Mouse (Mus musculus) ES-E14 (cell line): ENCODE measurements around the gene Sowahb. TPM values are rescaled to one million over a fixed set of nuclear protein-coding genes. Genes with fewer than 3 reads are reported as not detected.

Source experiments
- DNase-seq: peaks from one replicate; pipeline ENCODE4 v3.0.0-alpha.2; 2013; ENCODE audit warnings: low read depth, low spot score
- H3K27ac ChIP-seq: 2 replicates; pipeline ENCODE4 v1.5.1; 2012; ENCODE audit warnings: low read depth, mild to moderate bottlenecking, low read length, moderate library complexity, mixed read lengths; ENCODE audit not compliant: poor library complexity, insufficient read depth, severe bottlenecking
- H3K36me3 ChIP-seq: 2 replicates; pipeline ENCODE4 v1.6.1; 2012; ENCODE audit warnings: mild to moderate bottlenecking, low read length, moderate library complexity, mixed read lengths; ENCODE audit not compliant: control insufficient read depth, poor library complexity, insufficient read depth, severe bottlenecking
- H3K4me1 ChIP-seq, 2 experiments: fragments of 150-350 bp in 1 of 2; sonication (generic) in 1 of 2; 2 replicates each; pipeline ENCODE4 v1.6.1; 2012; ENCODE audit warnings: low read length in 2 of 2, mild to moderate bottlenecking in 1 of 2, mixed read lengths in 1 of 2; ENCODE audit not compliant: control insufficient read depth in 2 of 2, insufficient read depth in 2 of 2, poor library complexity in 1 of 2
- H3K4me3 ChIP-seq, 2 experiments: fragments of 150-350 bp in 1 of 2; sonication (generic) in 1 of 2; 2 replicates each; pipeline ENCODE4 v1.5.1; 2012; ENCODE audit warnings: low read length in 2 of 2, low read depth in 1 of 2, mild to moderate bottlenecking in 1 of 2, mixed read lengths in 1 of 2; ENCODE audit not compliant: insufficient read depth in 1 of 2, poor library complexity in 1 of 2, severe bottlenecking in 1 of 2
- H3K9ac ChIP-seq: 2 replicates; pipeline ENCODE4 v1.6.1; 2012; ENCODE audit warnings: low read depth, mild to moderate bottlenecking, low read length, mixed read lengths; ENCODE audit not compliant: poor library complexity, insufficient read depth, severe bottlenecking
- H3K9me3 ChIP-seq: fragments of 150-350 bp; sonication (generic); 2 replicates; pipeline ENCODE4 v1.6.1; 2012; ENCODE audit warnings: low read depth, mild to moderate bottlenecking, low read length; ENCODE audit not compliant: control insufficient read depth, insufficient read depth
- CHD2 ChIP-seq: IDR thresholded peaks from 2 replicates; pipeline ENCODE4 v1.6.1; 2014; ENCODE audit warnings: mild to moderate bottlenecking, low read depth, low read length, inconsistent platforms
- HCFC1 ChIP-seq: IDR thresholded peaks from 2 replicates; pipeline ENCODE4 v1.6.1; 2012; ENCODE audit warnings: low read length, inconsistent platforms, borderline replicate concordance; ENCODE audit not compliant: insufficient read depth
- MAFK ChIP-seq: IDR thresholded peaks from 2 replicates; pipeline ENCODE4 v1.6.1; 2014; ENCODE audit warnings: mild to moderate bottlenecking, low read depth, low read length, inconsistent platforms; ENCODE audit not compliant: insufficient read depth
- ZC3H11A ChIP-seq: IDR thresholded peaks from 2 replicates; pipeline ENCODE4 v1.6.1; 2012; ENCODE audit warnings: low read depth, mild to moderate bottlenecking, inconsistent platforms, low read length, borderline replicate concordance
- ZNF384 ChIP-seq: IDR thresholded peaks from 2 replicates; pipeline ENCODE4 v1.6.1; 2012; ENCODE audit warnings: low read depth, low read length, inconsistent platforms
- in situ Hi-C, 2 experiments: fragments of 600-800 bp; cut with MboI; formaldehyde crosslinking; loops; one replicate each; pipeline ENCODE4 v1.15.1; 2025; ENCODE audit warnings: low sequenced_read_pairs in 2 of 2, inconsistent platforms in 1 of 2; ENCODE audit not compliant: unreplicated experiment in 2 of 2
- total RNA-seq: library from RNA; depleted of rRNA; stranded (reverse); fragments of 300-350 nt; gene quantifications from 2 replicates; pipeline ENCODE4 v1.2.3, GENCODE M21; 2012; rRNA removed

Sowahb gene
- total RNA-seq, 1 experiment: 1.9 TPM

GRCm38 (mm10) chr5:92994861-92995260, 50.0 kb downstream of the Sowahb start:
- no peak for TF ChIP-seq ZNF384
- no peak for TF ChIP-seq MAFK
- no peak for TF ChIP-seq ZC3H11A
- no peak for TF ChIP-seq CHD2
- TF ChIP-seq HCFC1: no peak
- Histone ChIP-seq H3K36me3 (no peaks in the 10 kb centered on the region), H3K9me3 (no peaks in the 10 kb centered on the region), H3K9ac (no peak overlapping the region), H3K4me1 (no peaks in the 10 kb centered on the region), H3K4me3 (no peak overlapping the region), H3K27ac (no peak overlapping the region)
- DNase-seq: no peak
- in situ Hi-C loops: no loop called here

DNA sequence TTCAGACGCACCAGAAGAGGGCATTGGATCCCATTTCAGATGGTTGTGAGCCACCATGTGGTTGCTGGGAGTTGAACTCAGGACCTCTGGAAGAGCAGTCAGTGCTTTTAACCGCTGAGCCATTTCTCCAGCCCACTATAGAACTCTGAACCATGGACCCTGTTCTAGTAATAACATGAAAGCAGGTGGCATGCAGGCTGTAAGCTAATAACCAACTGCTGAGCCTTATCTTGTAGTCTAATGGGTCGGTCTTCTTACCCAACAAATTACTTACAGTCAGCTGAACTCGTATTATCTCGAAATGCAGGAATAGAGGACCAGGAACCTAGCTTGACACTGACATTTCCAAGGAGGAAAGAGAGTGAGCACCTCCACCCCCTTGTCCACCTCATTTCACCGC, 50.5 kb downstream of the Sowahb start:
- DNase-seq: no peak
- Histone ChIP-seq H3K27ac (no peak overlapping the region), H3K36me3 (no peaks in the 10 kb centered on the region), H3K4me3 (no peak overlapping the region), H3K9me3 (no peaks in the 10 kb centered on the region), H3K9ac (no peak overlapping the region), H3K4me1 (peaks cover 0 to 4% of the 10 kb centered on the region in 2 experiments; a peak in 2 of 4 replicates)
- in situ Hi-C loops: no loop called here
- TF ChIP-seq CHD2: no peak
- TF ChIP-seq MAFK: no peak
- TF ChIP-seq ZC3H11A: no peak
- no peak for TF ChIP-seq HCFC1
- TF ChIP-seq ZNF384: no peak

DNA sequence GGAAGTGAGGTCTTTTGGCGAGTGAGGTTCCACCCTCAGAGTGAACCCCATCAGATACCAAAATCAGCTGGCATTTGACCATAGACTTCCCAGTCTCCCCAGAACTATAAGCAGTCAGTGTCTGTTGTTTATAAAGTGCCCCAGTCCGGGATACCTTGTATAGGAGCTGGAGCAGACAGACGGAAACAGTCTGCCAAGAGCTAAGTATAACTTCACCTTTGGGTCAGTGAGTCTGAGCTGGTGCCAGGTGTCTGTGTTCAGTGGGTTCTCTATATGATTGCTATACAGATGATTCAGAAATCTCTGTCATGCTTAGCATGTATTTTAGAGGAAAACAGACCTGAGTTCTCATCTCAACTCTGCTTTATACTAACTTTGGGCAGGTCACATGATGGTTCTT, 52.7 kb downstream of the Sowahb start:
- no peak for DNase-seq
- Histone ChIP-seq H3K4me3 (no peak overlapping the region), H3K9me3 (no peaks in the 10 kb centered on the region), H3K27ac (no peak overlapping the region), H3K36me3 (no peaks in the 10 kb centered on the region), H3K4me1 (peaks cover 0 to 15% of the 10 kb centered on the region in 2 experiments; a peak in 3 of 4 replicates), H3K9ac (no peak overlapping the region)
- in situ Hi-C loops: no loop called here
- no peak for TF ChIP-seq ZNF384
- no peak for TF ChIP-seq ZC3H11A
- no peak for TF ChIP-seq CHD2
- TF ChIP-seq MAFK: no peak
- no peak for TF ChIP-seq HCFC1

Other genes starting within 250 kb of the Sowahb start
- 92.2 and 124 TPM in 2 replicates for gene Sept11, start 48.4 kb upstream of the Sowahb start, total RNA-seq
- 46.2 and 46.5 TPM in 2 replicates for gene Ccni, start 161.5 kb upstream of the Sowahb start, total RNA-seq
- gene 2010109A12Rik, start 161.5 kb upstream of the Sowahb start, total RNA-seq: 0.42 and 0.76 TPM in 2 replicates
- 12.4 and 22.1 TPM in 2 replicates for gene Ccng2, start 222.2 kb upstream of the Sowahb start, total RNA-seq